Mouse (Mus musculus): ENCODE data around the gene Psma7. TPM values are rescaled to one million over a fixed set of nuclear protein-coding genes. Genes with fewer than 3 reads are reported as not detected.

Gene Psma7
- polyA plus RNA-seq (2012; fragmentation: generic; extraction: Trizol), result 100 to 1,000 TPM; 334 to 547 TPM

GRCm38 (mm10) chr2:180042256-180042857 is at the start of gene Psma7, which contains the start of gene Ss18l1:
Gene Psma7, minus strand, starts transcription at chr2:180042433.
Gene Ss18l1, plus strand, starts transcription at chr2:180042509.

GRCm38 (mm10) chr2:180070481-180071453 is 28.5 kb upstream of the Psma7 start, which contains the start of gene Mtg2:
Gene Mtg2, plus strand, starts transcription at chr2:180070588.

GRCm38 (mm10) chr2:180024401-180025098 is 17.7 kb downstream of the Psma7 start, which contains the start of gene Lsm14b:
Gene Lsm14b, plus strand, starts transcription at chr2:180024987.

Other genes starting within 250 kb of the Psma7 start
- gene Taf4, start 65.8 kb downstream of the Psma7 start, polyA plus RNA-seq (2012; fragmentation: generic; extraction: Trizol), result 1 to 10 TPM in 1 of 2 experiments, under 1 TPM in 1; 0.66 to 3.9 TPM
- gene Lsm14b, start 17.4 kb downstream of the Psma7 start, polyA plus RNA-seq (2012; fragmentation: generic; extraction: Trizol), result 10 to 100 TPM in 1 of 2 experiments, 1 to 10 TPM in 1; 9.8 to 26.9 TPM
- 1 to 10 TPM in 1 of 2 experiments, under 1 TPM in 1; 0.08 to 1.6 TPM for gene Ss18l1, start 76 bp upstream of the Psma7 start, polyA plus RNA-seq (2012; fragmentation: generic; extraction: Trizol)
- gene Mtg2, start 28.2 kb upstream of the Psma7 start, polyA plus RNA-seq (2012; fragmentation: generic; extraction: Trizol), result 10 to 100 TPM in 1 of 2 experiments, 1 to 10 TPM in 1; 10.0 to 15.7 TPM
- under 1 TPM in 1 of 2 experiments, not detected in 1; 0.07 TPM for gene Hrh3, start 62.1 kb upstream of the Psma7 start, polyA plus RNA-seq (2012; fragmentation: generic; extraction: Trizol)
- 10 to 100 TPM in 1 of 2 experiments, 1 to 10 TPM in 1; 4.6 to 23.6 TPM for gene Osbpl2, start 76.9 kb upstream of the Psma7 start, polyA plus RNA-seq (2012; fragmentation: generic; extraction: Trizol)
- gene Adrm1, start 129.1 kb upstream of the Psma7 start, polyA plus RNA-seq (2012; fragmentation: generic; extraction: Trizol), result 100 to 1,000 TPM; 108 to 168 TPM
- 1 to 10 TPM; 5.8 to 9.6 TPM for gene Lama5, start 183.4 kb upstream of the Psma7 start, polyA plus RNA-seq (2012; fragmentation: generic; extraction: Trizol)
- 1,000 to 10,000 TPM; 5,174 to 7,203 TPM for gene Rps21, start 214.9 kb upstream of the Psma7 start, polyA plus RNA-seq (2012; fragmentation: generic; extraction: Trizol)
- 1 to 10 TPM; 5.3 to 9.5 TPM for gene Cables2, start 231.1 kb upstream of the Psma7 start, polyA plus RNA-seq (2012; fragmentation: generic; extraction: Trizol)
- gene Rbbp8nl, start 247.4 kb upstream of the Psma7 start, polyA plus RNA-seq (2012; fragmentation: generic; extraction: Trizol), result not detected